Mouse (Mus musculus): Measurements from ENCODE around the gene Snrpb2. TPM values are rescaled to one million over a fixed set of nuclear protein-coding genes. Genes with fewer than 3 reads are reported as not detected.

Snrpb2 gene
- polyA plus RNA-seq, 1 experiment: 42.4 TPM

- Histone ChIP-seq H3K4me1 (ENCODE audit: control insufficient read depth, insufficient read depth, insufficient read length, low read length) (peaks cover 2% of the 10 kb centered on the region; the same call in 1 of the 2 replicates), H3K27ac (replicated peaks; ENCODE audit: low read depth, low read length) (no peak overlapping the region), H3K4me3 (ENCODE audit: insufficient read depth, low read depth, low read length) (peak overlapping the region; percentile 93)
These were observed 417 bp upstream of the Snrpb2 start for GRCm38 (mm10) chr2:143062432-143062811.

DNA sequence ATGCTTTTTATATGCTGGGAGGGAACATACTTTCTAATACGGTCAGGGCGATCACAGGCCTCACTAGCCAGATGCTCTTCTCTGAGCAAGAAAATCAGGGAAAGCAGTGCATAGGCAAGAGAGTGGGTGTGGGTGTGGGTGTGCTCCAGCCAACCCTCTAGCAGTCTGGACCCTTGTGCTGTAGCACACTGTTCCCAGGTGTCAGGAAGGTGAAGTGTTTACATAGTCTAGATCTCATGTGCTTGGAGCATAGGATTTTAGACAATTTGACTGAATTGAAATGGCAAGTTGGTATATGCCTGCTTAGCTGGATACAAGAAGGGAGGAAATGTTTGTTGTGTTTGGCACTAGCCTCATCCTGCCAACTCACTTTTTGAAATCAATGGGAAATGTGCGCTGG lies 3.1 kb downstream of the Snrpb2 start:
- no peak overlapping the region for H3K27ac ChIP-seq (replicated peaks; ENCODE audit: low read depth, low read length)
- H3K4me3 ChIP-seq (ENCODE audit: insufficient read depth, low read depth, low read length): no peak overlapping the region
- H3K4me1 ChIP-seq (ENCODE audit: control insufficient read depth, insufficient read depth, insufficient read length, low read length): peaks cover 2% of the 10 kb centered on the region; the same call in 1 of the 2 replicates

DNA sequence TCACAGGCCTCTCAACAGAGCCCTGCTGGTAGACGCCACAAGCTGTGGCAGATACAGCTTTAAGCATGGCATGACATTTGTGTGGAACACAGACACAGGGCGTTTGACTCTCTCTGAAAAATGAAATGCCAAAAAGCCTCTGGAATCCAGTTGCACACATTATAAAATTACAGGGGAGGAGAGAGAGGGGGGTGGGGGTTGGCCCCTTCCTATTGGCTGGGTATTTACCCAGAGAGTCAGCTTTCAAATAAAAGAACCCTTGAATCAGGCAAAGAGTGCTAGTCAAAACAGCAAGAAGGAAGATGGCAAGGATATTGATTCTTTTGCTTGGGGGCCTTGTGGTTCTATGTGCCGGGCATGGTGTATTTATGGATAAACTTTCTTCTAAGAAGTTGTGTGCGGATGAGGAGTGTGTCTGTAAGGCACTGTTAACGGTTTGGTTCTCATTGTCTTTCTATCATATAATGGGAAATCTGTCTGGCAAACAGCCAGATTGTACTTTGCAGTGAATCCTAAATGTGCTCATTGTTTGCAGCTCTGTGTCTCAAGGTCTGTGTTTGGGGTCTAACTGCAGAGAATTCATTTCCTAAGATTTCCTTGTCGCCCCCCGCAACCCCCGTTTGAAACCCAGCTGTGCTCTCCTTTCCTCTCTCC lies 15.5 kb downstream of the Snrpb2 start, which contains the start of gene Otor:
Gene Otor, plus strand, starts transcription at position 276 of the 654 bp plus-strand sequence.
- no peak within 1 kb of the TSS for H3K27ac ChIP-seq (replicated peaks; ENCODE audit: low read depth, low read length)
- H3K4me1 ChIP-seq (ENCODE audit: control insufficient read depth, insufficient read depth, insufficient read length, low read length): no peaks in the 10 kb centered on the region
- no peak within 1 kb of the TSS for H3K4me3 ChIP-seq (ENCODE audit: insufficient read depth, low read depth, low read length)

DNA sequence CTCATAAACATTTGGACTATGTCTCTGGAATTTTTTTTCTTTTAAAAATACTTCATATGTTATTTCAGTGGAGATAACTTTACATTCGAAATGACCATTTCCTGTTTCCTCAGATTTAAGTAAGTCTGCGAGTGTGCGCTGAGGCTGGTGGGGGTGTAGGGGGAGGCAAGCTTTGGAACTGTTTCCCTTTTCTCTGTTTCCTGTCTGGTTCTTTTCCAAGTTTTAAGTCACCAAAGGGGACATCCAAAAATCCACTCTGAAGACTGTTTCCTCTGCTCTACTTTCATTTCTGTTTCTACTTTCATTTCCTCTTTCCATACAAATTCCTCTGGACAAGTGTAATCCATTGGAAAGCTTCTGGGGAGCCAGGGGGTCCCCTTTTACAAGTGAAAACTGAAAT lies 18.9 kb downstream of the Snrpb2 start:
- H3K27ac ChIP-seq (replicated peaks; ENCODE audit: low read depth, low read length): peak overlapping the region; percentile 69
- H3K4me3 ChIP-seq (ENCODE audit: insufficient read depth, low read depth, low read length): no peak overlapping the region
- no peaks in the 10 kb centered on the region for H3K4me1 ChIP-seq (ENCODE audit: control insufficient read depth, insufficient read depth, insufficient read length, low read length)

DNA sequence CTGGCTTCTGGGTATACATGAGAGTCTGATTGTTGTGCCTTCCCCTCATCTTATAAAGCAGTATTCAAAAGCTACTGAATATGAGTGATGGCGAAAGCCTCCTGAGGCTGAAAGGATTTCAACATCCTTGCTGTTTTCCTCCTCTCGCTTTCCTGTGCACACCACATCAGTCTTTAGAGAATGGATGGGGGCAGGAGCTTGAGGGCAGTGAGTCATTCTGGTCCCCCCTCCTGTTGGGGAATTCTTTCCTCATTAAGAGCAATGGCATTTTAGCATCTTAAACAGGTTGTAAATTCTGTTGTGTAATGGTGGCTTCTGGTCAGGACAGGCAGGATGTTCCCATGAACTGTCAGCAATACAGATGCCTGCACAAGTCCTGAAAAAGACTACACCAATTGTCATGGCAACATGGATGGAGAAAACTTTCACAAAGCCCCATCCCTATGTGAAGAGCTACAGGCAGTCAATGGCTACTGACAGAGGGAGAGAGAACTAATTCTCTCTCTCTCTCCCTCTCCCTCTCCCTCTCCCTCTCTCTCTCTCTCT lies 22.1 kb downstream of the Snrpb2 start:
- Histone ChIP-seq H3K4me1 (ENCODE audit: control insufficient read depth, insufficient read depth, insufficient read length, low read length) (no peaks in the 10 kb centered on the region), H3K27ac (replicated peaks; ENCODE audit: low read depth, low read length) (no peak overlapping the region), H3K4me3 (ENCODE audit: insufficient read depth, low read depth, low read length) (no peak overlapping the region)

DNA sequence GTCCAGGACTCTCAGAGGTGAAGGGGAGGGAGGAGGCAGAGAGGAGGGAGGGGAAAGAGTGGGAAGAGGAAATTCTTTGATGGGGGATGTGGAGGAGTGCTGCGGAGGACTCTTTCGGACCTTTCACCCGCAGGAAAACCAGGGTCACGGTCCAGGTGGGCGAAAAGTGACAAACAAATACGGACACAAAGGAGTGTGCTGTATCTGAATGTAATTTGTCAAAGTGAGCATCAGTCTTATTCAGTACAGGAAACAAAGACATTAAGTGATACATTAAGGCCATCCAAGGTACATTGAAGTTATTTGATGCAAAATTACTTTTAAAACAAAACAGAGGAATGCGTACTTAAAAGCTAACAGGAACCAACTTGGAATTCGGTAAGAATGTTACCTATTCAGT lies 27.0 kb downstream of the Snrpb2 start:
- H3K4me1 ChIP-seq (ENCODE audit: control insufficient read depth, insufficient read depth, insufficient read length, low read length): no peaks in the 10 kb centered on the region
- no peak overlapping the region for H3K4me3 ChIP-seq (ENCODE audit: insufficient read depth, low read depth, low read length)
- no peak overlapping the region for H3K27ac ChIP-seq (replicated peaks; ENCODE audit: low read depth, low read length)

DNA sequence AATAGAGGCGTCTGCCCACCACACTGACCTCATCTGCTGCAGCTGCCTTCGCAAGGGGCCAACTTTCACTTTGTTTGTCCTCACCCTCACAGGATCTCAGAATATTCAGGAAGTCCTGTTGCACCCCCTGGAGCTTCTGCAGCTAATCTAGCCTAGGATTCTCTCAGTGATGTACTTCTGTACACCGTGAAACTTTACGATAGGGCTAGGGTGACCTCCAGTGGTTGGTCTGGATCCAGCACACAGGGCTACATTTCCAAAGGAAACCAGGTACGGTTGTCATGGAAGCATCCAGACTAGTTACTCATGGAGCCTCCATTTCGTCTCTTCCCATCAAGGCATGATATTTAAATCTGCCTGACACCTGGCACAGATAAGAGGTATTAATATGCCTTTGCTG lies 30.9 kb downstream of the Snrpb2 start:
- no peak overlapping the region for H3K4me3 ChIP-seq (ENCODE audit: insufficient read depth, low read depth, low read length)
- H3K4me1 ChIP-seq (ENCODE audit: control insufficient read depth, insufficient read depth, insufficient read length, low read length): no peaks in the 10 kb centered on the region
- H3K27ac ChIP-seq (replicated peaks; ENCODE audit: low read depth, low read length): no peak overlapping the region

DNA sequence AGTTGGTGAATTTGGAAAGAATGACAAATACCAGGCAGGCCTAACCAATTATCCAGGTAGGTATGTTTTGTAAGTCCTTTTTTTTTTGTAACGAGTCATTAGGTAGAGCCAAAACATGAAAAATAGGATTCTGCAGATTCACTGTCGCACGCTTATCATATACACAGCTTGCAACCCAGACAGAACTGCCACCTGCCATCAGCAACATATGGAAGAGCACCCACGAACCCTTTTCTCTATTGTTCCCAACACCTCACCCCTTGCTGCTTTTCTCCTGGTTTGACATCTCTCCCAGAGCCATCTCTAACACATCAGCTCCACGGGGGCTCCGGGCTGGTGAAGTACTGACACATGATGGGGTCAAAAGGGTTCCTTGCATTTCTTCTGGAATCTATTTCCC lies 31.9 kb downstream of the Snrpb2 start:
- no peak overlapping the region for H3K4me3 ChIP-seq (ENCODE audit: insufficient read depth, low read depth, low read length)
- H3K27ac ChIP-seq (replicated peaks; ENCODE audit: low read depth, low read length): no peak overlapping the region
- no peaks in the 10 kb centered on the region for H3K4me1 ChIP-seq (ENCODE audit: control insufficient read depth, insufficient read depth, insufficient read length, low read length)

DNA sequence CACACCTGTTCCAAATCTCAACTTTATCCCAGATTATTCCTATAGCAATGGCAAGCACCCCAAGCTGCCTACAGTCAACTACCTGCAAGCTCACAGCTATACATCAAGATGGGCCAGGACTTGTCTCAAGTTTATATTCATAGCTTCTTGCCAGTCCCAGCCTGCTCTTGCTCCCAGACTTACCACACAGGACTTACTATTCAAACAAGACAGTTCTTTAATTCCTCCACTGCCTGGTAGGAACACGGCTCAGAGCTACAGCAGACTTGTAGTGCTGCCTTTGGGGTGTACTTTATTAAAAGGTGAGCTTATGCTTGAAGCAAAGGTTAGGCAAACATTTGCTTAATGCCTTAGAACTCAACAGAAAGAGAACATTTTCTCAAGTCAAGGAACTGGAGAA lies 34.3 kb downstream of the Snrpb2 start:
- no peak overlapping the region for H3K27ac ChIP-seq (replicated peaks; ENCODE audit: low read depth, low read length)
- H3K4me3 ChIP-seq (ENCODE audit: insufficient read depth, low read depth, low read length): no peak overlapping the region
- no peaks in the 10 kb centered on the region for H3K4me1 ChIP-seq (ENCODE audit: control insufficient read depth, insufficient read depth, insufficient read length, low read length)

- H3K4me3 ChIP-seq (ENCODE audit: insufficient read depth, low read depth, low read length): no peak overlapping the region
- H3K4me1 ChIP-seq (ENCODE audit: control insufficient read depth, insufficient read depth, insufficient read length, low read length): peaks cover 3% of the 10 kb centered on the region; the same call in 1 of the 2 replicates
- no peak overlapping the region for H3K27ac ChIP-seq (replicated peaks; ENCODE audit: low read depth, low read length)
These were observed 51.0 kb downstream of the Snrpb2 start for GRCm38 (mm10) chr2:143113859-143114258.

- H3K27ac ChIP-seq (replicated peaks; ENCODE audit: low read depth, low read length): no peak overlapping the region
- H3K4me3 ChIP-seq (ENCODE audit: insufficient read depth, low read depth, low read length): no peak overlapping the region
- H3K4me1 ChIP-seq (ENCODE audit: control insufficient read depth, insufficient read depth, insufficient read length, low read length): peaks cover 3% of the 10 kb centered on the region; the same call in 1 of the 2 replicates
These were observed 51.9 kb downstream of the Snrpb2 start for GRCm38 (mm10) chr2:143114716-143115115.

DNA sequence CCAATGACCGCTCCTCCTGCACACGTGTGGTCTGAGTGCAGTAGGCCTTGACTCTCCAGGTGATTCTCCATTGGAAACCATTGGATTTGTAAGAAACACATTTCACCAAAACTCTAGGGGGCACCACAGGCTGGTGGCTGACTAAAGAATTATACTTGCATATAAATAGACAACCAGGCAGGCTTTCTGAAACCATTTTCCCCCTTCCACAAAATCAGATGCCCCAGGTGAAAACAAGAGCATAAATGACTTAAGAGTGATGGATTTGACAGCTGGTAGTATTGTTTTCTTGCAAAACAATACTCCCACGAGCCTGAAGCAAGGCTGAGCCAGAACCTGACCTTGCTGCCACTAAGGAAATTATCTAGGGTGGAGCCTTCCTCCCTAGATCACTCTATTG lies 54.6 kb downstream of the Snrpb2 start:
- Histone ChIP-seq H3K4me3 (ENCODE audit: insufficient read depth, low read depth, low read length) (no peak overlapping the region), H3K27ac (replicated peaks; ENCODE audit: low read depth, low read length) (no peak overlapping the region), H3K4me1 (ENCODE audit: control insufficient read depth, insufficient read depth, insufficient read length, low read length) (peaks cover 3% of the 10 kb centered on the region; the same call in 1 of the 2 replicates)

- H3K4me3 ChIP-seq (ENCODE audit: insufficient read depth, low read depth, low read length): no peak overlapping the region
- no peak overlapping the region for H3K27ac ChIP-seq (replicated peaks; ENCODE audit: low read depth, low read length)
- peaks cover 3% of the 10 kb centered on the region; the same call in 1 of the 2 replicates for H3K4me1 ChIP-seq (ENCODE audit: control insufficient read depth, insufficient read depth, insufficient read length, low read length)
These were observed 55.4 kb downstream of the Snrpb2 start for GRCm38 (mm10) chr2:143118221-143118620.

Data from brown adipose tissue, adult 24 weeks (tissue).